ENCODE assay signal across 32 mouse cellular contexts in genomic region chr5:120074101-120074500, GRCm38 (mm10). TPM values are rescaled to one million over a fixed set of nuclear protein-coding genes. Genes with fewer than 3 reads are reported as not detected.
DNase-seq lines count a peak whose midpoint lies in the region; ATAC-seq and TF ChIP-seq lines count a peak whose summit lies in the region.
"Had no signal": no experiment of that assay in that cellular context is flagged by ENCODE, and none has a peak within 500 bp of the region (broad histone marks: within the 10 kb centered on the region; RNA-seq: fewer than 3 reads in every experiment).

No protein-coding gene starts in this region.

- peak; percentile 47 to 61; a peak in 2 of 4 replicates for ATAC-seq in hematopoietic stem cell, adult 5-6 weeks (replicated peaks in 1 of 2; ENCODE audit: insufficient read depth in 1 of 2, low FRiP score in 2 of 2, low TSS enrichment in 1 of 2, low read depth in 1 of 2, poor library complexity in 2 of 2, severe bottlenecking in 2 of 2)
- ATAC-seq: forebrain, embryonic 16.5 days; inflammation-experienced regulatory T-cells, adult 6 months; midbrain, embryonic 16.5 days had no signal

- WGBS in kidney, adult 2 months: 67% methylated on average over 9 of the region's 9 CpGs

- no peaks in the 10 kb centered on the region for H3K27me3 ChIP-seq in testis, adult 2 months (ENCODE audit: control insufficient read depth, insufficient read depth, low read length)
- H3K27me3 ChIP-seq in kidney, adult 2 months (replicated peaks; ENCODE audit: control insufficient read depth, insufficient read depth, low read length): no peaks in the 10 kb centered on the region
- H3K27me3 ChIP-seq: embryonic facial prominence, embryonic 12.5 days; heart, embryonic 15.5 days; liver, embryonic 13.5 days; neural tube, embryonic 12.5 days; stomach, embryonic 15.5 days had no signal

- H3K4me1 ChIP-seq in testis, adult 2 months (ENCODE audit: control insufficient read depth, insufficient read depth, low read length): peaks cover 5% of the 10 kb centered on the region
- no peaks in the 10 kb centered on the region for H3K4me1 ChIP-seq in kidney, adult 2 months (ENCODE audit: control insufficient read depth, insufficient read depth, low read length)
- H3K4me1 ChIP-seq: embryonic facial prominence, embryonic 12.5 days; kidney, embryonic 15.5 days; limb, embryonic 10.5 days; limb, embryonic 15.5 days; liver, embryonic 13.5 days; midbrain, embryonic 10.5 days; neural tube, embryonic 12.5 days; stomach, embryonic 15.5 days had no signal

- H3K4me3 ChIP-seq in left cerebral cortex, adult 2 months: no peak overlapping the region
- peak overlapping the region; percentile 85 for H3K4me3 ChIP-seq in testis, adult 2 months (ENCODE audit: control insufficient read depth, low read depth, low read length)
- H3K4me3 ChIP-seq in kidney, adult 2 months (ENCODE audit: insufficient read depth, low read depth, low read length): no peak overlapping the region
- H3K4me3 ChIP-seq: embryonic facial prominence, embryonic 12.5 days; heart, embryonic 15.5 days; kidney, embryonic 15.5 days; limb, embryonic 10.5 days; limb, embryonic 15.5 days; liver, embryonic 13.5 days; midbrain, embryonic 10.5 days; myocyte; neural tube, embryonic 12.5 days; stomach, embryonic 15.5 days had no signal

- no peaks in the 10 kb centered on the region for H3K36me3 ChIP-seq in testis, adult 2 months (ENCODE audit: control insufficient read depth, insufficient read depth, low read length)
- no peaks in the 10 kb centered on the region for H3K36me3 ChIP-seq in kidney, adult 2 months (ENCODE audit: control insufficient read depth, insufficient read depth, low read length)
- H3K36me3 ChIP-seq: embryonic facial prominence, embryonic 12.5 days; G1E; heart, embryonic 15.5 days; kidney, embryonic 15.5 days; limb, embryonic 10.5 days; limb, embryonic 15.5 days; liver, embryonic 13.5 days; midbrain, embryonic 10.5 days; neural tube, embryonic 12.5 days; stomach, embryonic 15.5 days had no signal

- intact Hi-C loops in left cerebral cortex, postnatal 14 days (cut with DNase I): no loop called here
- intact Hi-C loops in left cerebral cortex, adult 2 months (cut with DNase I): no loop called here

- no peak overlapping the region for H3K27ac ChIP-seq in left cerebral cortex, adult 2 months
- peak overlapping the region; percentile 55; the same call in 1 of the 2 replicates for H3K27ac ChIP-seq in testis, adult 2 months (ENCODE audit: control insufficient read depth, insufficient read depth, low read depth, low read length)
- no peak overlapping the region for H3K27ac ChIP-seq in kidney, adult 2 months (ENCODE audit: insufficient read depth, low read depth, low read length)
- H3K27ac ChIP-seq: embryonic facial prominence, embryonic 12.5 days; heart, embryonic 15.5 days; hindbrain, embryonic 14.5 days; kidney, embryonic 15.5 days; limb, embryonic 10.5 days; limb, embryonic 15.5 days; liver, embryonic 13.5 days; midbrain, embryonic 10.5 days; neural tube, embryonic 12.5 days; stomach, embryonic 15.5 days had no signal

- TF ChIP-seq POLR2A in testis, adult 2 months (IDR thresholded peaks at IDR 0.05; ENCODE audit: control insufficient read depth, low read depth, low read length): no peak
- TF ChIP-seq POLR2A in kidney, adult 2 months (IDR thresholded peaks at IDR 0.05; ENCODE audit: low read depth, low read length): no peak

- DNase-seq in cerebellum, postnatal 14 days: peak; percentile 46
- DNase-seq in cerebellum, postnatal 4 days (ENCODE audit: low spot score in 2 of 2): no peak
- DNase-seq in left cerebral cortex, postnatal 14 days (ENCODE audit: low spot score in 2 of 2): peak; percentile 3 to 15
- DNase-seq in left cerebral cortex, adult 2 months (ENCODE audit: extremely low spot score in 1 of 2, low spot score in 2 of 2): no peak
- DNase-seq in testis, postnatal 10 days (ENCODE audit: low spot score): no peak
- no peak for DNase-seq in kidney, adult 2 months
- DNase-seq: adrenal gland, adult 8-10 months; cerebellum, adult 11 months; cerebellum, adult 9-10 months; embryo, embryonic 11 days; kidney, adult 11 months; kidney, postnatal 25 days; liver, embryonic 13.5 days; lung, adult 18-20 months; lung, postnatal 10 days; thymus, adult 18-20 months had no signal

- no peak for TF ChIP-seq CTCF in left cerebral cortex, adult 2 months (IDR thresholded peaks at IDR 0.05)
- TF ChIP-seq CTCF in testis, adult 2 months (IDR thresholded peaks at IDR 0.05; ENCODE audit: control insufficient read depth, insufficient read depth, insufficient replicate concordance, low read depth, low read length): no peak
- no peak for TF ChIP-seq CTCF in kidney, adult 2 months (conservative IDR thresholded peaks at IDR 0.05; ENCODE audit: insufficient read depth, insufficient read length, low read depth, low read length)

RNA-seq across cellular contexts. Expression of gene Rbm19, which starts 42.2 kb away (rescaled TPM):
- 10 to 100 TPM; 21.4 TPM for total RNA-seq in left cerebral cortex, postnatal 14 days (2021)
- 10 to 100 TPM; 19.7 to 21.9 TPM for total RNA-seq in left cerebral cortex, adult 2 months (2021)
- 11.8 and 12.2 TPM in 2 replicates for polyA plus RNA-seq in testis, adult 2 months (2012; rRNA removed)
- total RNA-seq in hematopoietic stem cell, adult 5-6 weeks (2017): 17.3 and 19.5 TPM in 2 replicates
- 10.7 and 12.1 TPM in 2 replicates for polyA plus RNA-seq in kidney, adult 2 months (2012; rRNA removed)

Comparison
In these comparisons a context has a peak if more than half of its experiments do, and no peak if none do; other contexts are left out.
1. DNase-seq: peak in cerebellum, postnatal 14 days (2 of 2) and left cerebral cortex, postnatal 14 days (2 of 2); none in cerebellum, postnatal 4 days (0 of 2), left cerebral cortex, adult 2 months (0 of 2), testis, postnatal 10 days (single experiment) and kidney, adult 2 months (single experiment).